Mouse (Mus musculus): ENCODE results near the gene Plxna2. TPM values are rescaled to one million over a fixed set of nuclear protein-coding genes. Genes with fewer than 3 reads are reported as not detected.

Plxna2 gene
- polyA plus RNA-seq, 1 experiment from 2014 or later, result 4.0 TPM

GRCm38 (mm10) chr1:194795316-194795715 lies 177.3 kb downstream of the Plxna2 start:
- H3K4me3 ChIP-seq (ENCODE audit: low read depth, low read length), result no peak overlapping the region
- H3K9me3 ChIP-seq (ENCODE audit: control insufficient read depth, low read length), result no peaks in the 10 kb centered on the region
- H3K4me1 ChIP-seq (ENCODE audit: control insufficient read depth, insufficient read depth, low read length), result no peaks in the 10 kb centered on the region
- DNase-seq (ENCODE audit: low spot score) (no peak), ATAC-seq (ENCODE audit: insufficient number of reproducible peaks, low FRiP score, low TSS enrichment, low read depth) (no peak)
- no peak overlapping the region for H3K9ac ChIP-seq (ENCODE audit: low read length)
- H3K27me3 ChIP-seq (ENCODE audit: control insufficient read depth, insufficient read depth, low read length), result no peaks in the 10 kb centered on the region
- WGBS, result 84% methylated on average over 3 of the region's 3 CpGs
- H3K36me3 ChIP-seq (ENCODE audit: control insufficient read depth, insufficient read depth, low read length), result no peaks in the 10 kb centered on the region
- H3K27ac ChIP-seq (replicated peaks; ENCODE audit: low read depth, low read length), result no peak overlapping the region
- H3K4me2 ChIP-seq (ENCODE audit: low read depth, severe bottlenecking), result no peak overlapping the region

- H3K36me3 ChIP-seq (ENCODE audit: control insufficient read depth, insufficient read depth, low read length), result no peaks in the 10 kb centered on the region
- no peak overlapping the region for H3K9ac ChIP-seq (ENCODE audit: low read length)
- H3K4me1 ChIP-seq (ENCODE audit: control insufficient read depth, insufficient read depth, low read length), result no peaks in the 10 kb centered on the region
- no peaks in the 10 kb centered on the region for H3K9me3 ChIP-seq (ENCODE audit: control insufficient read depth, low read length)
- H3K27me3 ChIP-seq (ENCODE audit: control insufficient read depth, insufficient read depth, low read length), result no peaks in the 10 kb centered on the region
- DNase-seq (ENCODE audit: low spot score), result no peak
- no peak for ATAC-seq (ENCODE audit: insufficient number of reproducible peaks, low FRiP score, low TSS enrichment, low read depth)
- H3K27ac ChIP-seq (replicated peaks; ENCODE audit: low read depth, low read length), result no peak overlapping the region
- H3K4me2 ChIP-seq (ENCODE audit: low read depth, severe bottlenecking), result no peak overlapping the region
- 89% methylated on average over 1 of the region's 1 CpGs for WGBS
- no peak overlapping the region for H3K4me3 ChIP-seq (ENCODE audit: low read depth, low read length)
Observed at GRCm38 (mm10) chr1:194797843-194798242, 179.8 kb downstream of the Plxna2 start.

- no peaks in the 10 kb centered on the region for H3K4me1 ChIP-seq (ENCODE audit: control insufficient read depth, insufficient read depth, low read length)
- no peak for DNase-seq (ENCODE audit: low spot score)
- H3K27me3 ChIP-seq (ENCODE audit: control insufficient read depth, insufficient read depth, low read length), result no peaks in the 10 kb centered on the region
- ATAC-seq (ENCODE audit: insufficient number of reproducible peaks, low FRiP score, low TSS enrichment, low read depth), result no peak
- no peak overlapping the region for H3K4me2 ChIP-seq (ENCODE audit: low read depth, severe bottlenecking)
- no peak overlapping the region for H3K27ac ChIP-seq (replicated peaks; ENCODE audit: low read depth, low read length)
- H3K9me3 ChIP-seq (ENCODE audit: control insufficient read depth, low read length), result no peaks in the 10 kb centered on the region
- no peaks in the 10 kb centered on the region for H3K36me3 ChIP-seq (ENCODE audit: control insufficient read depth, insufficient read depth, low read length)
- H3K4me3 ChIP-seq (ENCODE audit: low read depth, low read length), result no peak overlapping the region
- no peak overlapping the region for H3K9ac ChIP-seq (ENCODE audit: low read length)
Observed at GRCm38 (mm10) chr1:194798511-194798910, 180.5 kb downstream of the Plxna2 start.

- no peaks in the 10 kb centered on the region for H3K9me3 ChIP-seq (ENCODE audit: control insufficient read depth, low read length)
- no peak overlapping the region for H3K4me2 ChIP-seq (ENCODE audit: low read depth, severe bottlenecking)
- no peak overlapping the region for H3K27ac ChIP-seq (replicated peaks; ENCODE audit: low read depth, low read length)
- no peaks in the 10 kb centered on the region for H3K27me3 ChIP-seq (ENCODE audit: control insufficient read depth, insufficient read depth, low read length)
- no peak overlapping the region for H3K9ac ChIP-seq (ENCODE audit: low read length)
- DNase-seq (ENCODE audit: low spot score) (no peak), ATAC-seq (ENCODE audit: insufficient number of reproducible peaks, low FRiP score, low TSS enrichment, low read depth) (no peak)
- no peaks in the 10 kb centered on the region for H3K4me1 ChIP-seq (ENCODE audit: control insufficient read depth, insufficient read depth, low read length)
- H3K4me3 ChIP-seq (ENCODE audit: low read depth, low read length), result no peak overlapping the region
- no peaks in the 10 kb centered on the region; the same call in 1 of the 2 replicates for H3K36me3 ChIP-seq (ENCODE audit: control insufficient read depth, insufficient read depth, low read length)
Observed at GRCm38 (mm10) chr1:194808261-194808660, 190.2 kb downstream of the Plxna2 start.

GRCm38 (mm10) chr1:194808681-194809080 lies 190.7 kb downstream of the Plxna2 start:
- Histone ChIP-seq H3K4me3 (ENCODE audit: low read depth, low read length) (no peak overlapping the region), H3K9me3 (ENCODE audit: control insufficient read depth, low read length) (no peaks in the 10 kb centered on the region), H3K4me1 (ENCODE audit: control insufficient read depth, insufficient read depth, low read length) (no peaks in the 10 kb centered on the region), H3K27ac (replicated peaks; ENCODE audit: low read depth, low read length) (no peak overlapping the region), H3K4me2 (ENCODE audit: low read depth, severe bottlenecking) (no peak overlapping the region), H3K27me3 (ENCODE audit: control insufficient read depth, insufficient read depth, low read length) (no peaks in the 10 kb centered on the region), H3K9ac (ENCODE audit: low read length) (no peak overlapping the region), H3K36me3 (ENCODE audit: control insufficient read depth, insufficient read depth, low read length) (no peaks in the 10 kb centered on the region; the same call in 1 of the 2 replicates)
- ATAC-seq (ENCODE audit: insufficient number of reproducible peaks, low FRiP score, low TSS enrichment, low read depth) (no peak), DNase-seq (ENCODE audit: low spot score) (no peak)

GRCm38 (mm10) chr1:194809600-194809999 lies 191.6 kb downstream of the Plxna2 start:
- ATAC-seq (ENCODE audit: insufficient number of reproducible peaks, low FRiP score, low TSS enrichment, low read depth), result no peak
- Histone ChIP-seq H3K27ac (replicated peaks; ENCODE audit: low read depth, low read length) (no peak overlapping the region), H3K4me2 (ENCODE audit: low read depth, severe bottlenecking) (no peak overlapping the region), H3K4me1 (ENCODE audit: control insufficient read depth, insufficient read depth, low read length) (no peaks in the 10 kb centered on the region), H3K36me3 (ENCODE audit: control insufficient read depth, insufficient read depth, low read length) (no peaks in the 10 kb centered on the region; the same call in 1 of the 2 replicates), H3K27me3 (ENCODE audit: control insufficient read depth, insufficient read depth, low read length) (no peaks in the 10 kb centered on the region), H3K9ac (ENCODE audit: low read length) (no peak overlapping the region), H3K4me3 (ENCODE audit: low read depth, low read length) (no peak overlapping the region), H3K9me3 (ENCODE audit: control insufficient read depth, low read length) (no peaks in the 10 kb centered on the region)
- DNase-seq (ENCODE audit: low spot score), result no peak

GRCm38 (mm10) chr1:194814187-194814586 lies 196.2 kb downstream of the Plxna2 start:
- no peak overlapping the region for H3K9ac ChIP-seq (ENCODE audit: low read length)
- WGBS, result 84% methylated on average over 5 of the region's 5 CpGs
- no peaks in the 10 kb centered on the region for H3K27me3 ChIP-seq (ENCODE audit: control insufficient read depth, insufficient read depth, low read length)
- DNase-seq (ENCODE audit: low spot score), result no peak
- no peak overlapping the region for H3K4me3 ChIP-seq (ENCODE audit: low read depth, low read length)
- H3K4me2 ChIP-seq (ENCODE audit: low read depth, severe bottlenecking), result no peak overlapping the region
- no peaks in the 10 kb centered on the region for H3K4me1 ChIP-seq (ENCODE audit: control insufficient read depth, insufficient read depth, low read length)
- H3K9me3 ChIP-seq (ENCODE audit: control insufficient read depth, low read length), result no peaks in the 10 kb centered on the region
- H3K36me3 ChIP-seq (ENCODE audit: control insufficient read depth, insufficient read depth, low read length), result no peaks in the 10 kb centered on the region
- no peak for ATAC-seq (ENCODE audit: insufficient number of reproducible peaks, low FRiP score, low TSS enrichment, low read depth)
- H3K27ac ChIP-seq (replicated peaks; ENCODE audit: low read depth, low read length), result no peak overlapping the region

GRCm38 (mm10) chr1:194815547-194815946 lies 197.5 kb downstream of the Plxna2 start:
- no peaks in the 10 kb centered on the region for H3K9me3 ChIP-seq (ENCODE audit: control insufficient read depth, low read length)
- H3K9ac ChIP-seq (ENCODE audit: low read length), result no peak overlapping the region
- DNase-seq (ENCODE audit: low spot score), result no peak
- no peak overlapping the region for H3K4me3 ChIP-seq (ENCODE audit: low read depth, low read length)
- no peaks in the 10 kb centered on the region for H3K27me3 ChIP-seq (ENCODE audit: control insufficient read depth, insufficient read depth, low read length)
- no peak for ATAC-seq (ENCODE audit: insufficient number of reproducible peaks, low FRiP score, low TSS enrichment, low read depth)
- WGBS, result 82% methylated on average over 1 of the region's 1 CpGs
- H3K4me1 ChIP-seq (ENCODE audit: control insufficient read depth, insufficient read depth, low read length), result no peaks in the 10 kb centered on the region
- no peaks in the 10 kb centered on the region for H3K36me3 ChIP-seq (ENCODE audit: control insufficient read depth, insufficient read depth, low read length)
- no peak overlapping the region for H3K4me2 ChIP-seq (ENCODE audit: low read depth, severe bottlenecking)
- H3K27ac ChIP-seq (replicated peaks; ENCODE audit: low read depth, low read length), result no peak overlapping the region

GRCm38 (mm10) chr1:194816913-194817312 lies 198.9 kb downstream of the Plxna2 start:
- no peak overlapping the region for H3K4me3 ChIP-seq (ENCODE audit: low read depth, low read length)
- no peaks in the 10 kb centered on the region for H3K27me3 ChIP-seq (ENCODE audit: control insufficient read depth, insufficient read depth, low read length)
- ATAC-seq (ENCODE audit: insufficient number of reproducible peaks, low FRiP score, low TSS enrichment, low read depth), result peak; percentile 70; the same call in 1 of the 2 replicates
- H3K9me3 ChIP-seq (ENCODE audit: control insufficient read depth, low read length), result no peaks in the 10 kb centered on the region
- H3K27ac ChIP-seq (replicated peaks; ENCODE audit: low read depth, low read length), result no peak overlapping the region
- WGBS, result 35% methylated on average over 2 of the region's 2 CpGs
- DNase-seq (ENCODE audit: low spot score), result peak; percentile 82
- no peak overlapping the region for H3K9ac ChIP-seq (ENCODE audit: low read length)
- no peaks in the 10 kb centered on the region for H3K36me3 ChIP-seq (ENCODE audit: control insufficient read depth, insufficient read depth, low read length)
- H3K4me2 ChIP-seq (ENCODE audit: low read depth, severe bottlenecking), result no peak overlapping the region
- H3K4me1 ChIP-seq (ENCODE audit: control insufficient read depth, insufficient read depth, low read length), result no peaks in the 10 kb centered on the region
